Mouse (Mus musculus) embryonic facial prominence, embryonic 14.5 days (tissue): ENCODE measurements at regions not wholly inside any gene's neighbourhood (a gene's known extent, or its start where the extent isn't known, plus 50 kb on each side); places are given as distances from the start of the nearest gene placed in this dataset. TPM values are rescaled to one million over a fixed set of nuclear protein-coding genes. Genes with fewer than 3 reads are reported as not detected.

Experiments
- ATAC-seq: fragments of 200-750 bp; cut with Nextera tagmentation; 2 replicates; pipeline ENCODE4 v1.8.0; 2017; ENCODE audit warnings: low read depth, moderate number of reproducible peaks, moderate TSS enrichment
- DNase-seq: peaks from one replicate; pipeline ENCODE4 v3.0.0-alpha.2; 2015; ENCODE audit warnings: low spot score
- H3K27ac ChIP-seq: fragments of 300-500 bp; sonication (generic); replicated peaks from 2 replicates; pipeline ENCODE4 v1.5.1; 2014; ENCODE audit warnings: low read depth, mild to moderate bottlenecking, low read length, moderate library complexity
- H3K27me3 ChIP-seq: fragments of 300-500 bp; sonication (generic); replicated peaks from 2 replicates; pipeline ENCODE4 v1.6.1; 2014; ENCODE audit warnings: low read length; ENCODE audit not compliant: control insufficient read depth, insufficient read depth
- H3K36me3 ChIP-seq: fragments of 300-500 bp; sonication (generic); 2 replicates; pipeline ENCODE4 v1.6.1; 2014; ENCODE audit warnings: low read length, mixed read lengths; ENCODE audit not compliant: control insufficient read depth, insufficient read depth
- H3K4me1 ChIP-seq: fragments of 300-500 bp; sonication (generic); 2 replicates; pipeline ENCODE4 v1.6.1; 2014; ENCODE audit warnings: antibody characterized with exemption, low read length; ENCODE audit not compliant: control insufficient read depth, insufficient read depth
- H3K4me2 ChIP-seq: fragments of 300-500 bp; sonication (generic); 2 replicates; pipeline ENCODE4 v1.6.1; 2014; ENCODE audit warnings: low read depth, mild to moderate bottlenecking, low read length, moderate library complexity, mixed read lengths
- H3K4me3 ChIP-seq: fragments of 300-500 bp; sonication (generic); 2 replicates; pipeline ENCODE4 v1.5.1; 2014; ENCODE audit warnings: low read depth, mild to moderate bottlenecking, low read length
- H3K9ac ChIP-seq: fragments of 300-500 bp; sonication (generic); 2 replicates; pipeline ENCODE4 v1.6.1; 2014; ENCODE audit warnings: low read depth, mild to moderate bottlenecking, low read length, moderate library complexity, mixed read lengths
- H3K9me3 ChIP-seq: fragments of 300-500 bp; sonication (generic); 2 replicates; pipeline ENCODE4 v1.6.1; 2016; ENCODE audit warnings: low read length; ENCODE audit not compliant: control insufficient read depth
- WGBS: fragments of 180-500 bp; shearing (Covaris S2); extraction: QIAGEN DNeasy Blood & Tissue Kit; methylation state at CpG from one replicate; pipeline ENCODE4 v1.1.7; 2014; 5-methylcytosine and 5-hydroxymethylcytosine counted together
- microRNA-seq: library from miRNA; unstranded; fragments of <30 nt; microRNA quantifications from one replicate; pipeline ENCODE4, GENCODE M21; 2016; ENCODE audit warnings: borderline number of aligned reads

DNA sequence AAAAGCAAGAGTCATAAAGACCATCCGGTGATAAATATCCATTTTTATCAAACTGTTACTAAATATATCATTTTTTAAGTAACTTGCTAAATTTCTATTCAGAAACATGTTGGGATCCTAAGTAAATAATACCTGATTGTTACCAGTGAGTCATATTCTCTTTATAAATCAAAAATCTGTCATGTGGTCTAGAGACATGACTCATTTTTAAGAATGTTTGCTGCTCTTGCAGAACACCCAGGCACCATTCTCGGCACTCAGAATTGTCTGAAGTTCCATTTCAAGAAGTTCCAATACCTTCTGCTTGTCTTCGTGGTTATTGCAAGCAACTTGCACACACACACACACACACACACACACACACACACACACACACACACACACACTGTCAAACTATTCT is 441.1 kb upstream of the Kif2b start:
- Histone ChIP-seq H3K4me1 (no peaks in the 10 kb centered on the region), H3K4me2 (no peak overlapping the region), H3K27ac (no peak overlapping the region), H3K4me3 (no peak overlapping the region), H3K27me3 (no peaks in the 10 kb centered on the region), H3K9ac (no peak overlapping the region), H3K9me3 (no peaks in the 10 kb centered on the region), H3K36me3 (no peaks in the 10 kb centered on the region)
- 75% methylated on average over 3 of the region's 3 CpGs for WGBS
- no peak for DNase-seq
- ATAC-seq, result no peak

DNA sequence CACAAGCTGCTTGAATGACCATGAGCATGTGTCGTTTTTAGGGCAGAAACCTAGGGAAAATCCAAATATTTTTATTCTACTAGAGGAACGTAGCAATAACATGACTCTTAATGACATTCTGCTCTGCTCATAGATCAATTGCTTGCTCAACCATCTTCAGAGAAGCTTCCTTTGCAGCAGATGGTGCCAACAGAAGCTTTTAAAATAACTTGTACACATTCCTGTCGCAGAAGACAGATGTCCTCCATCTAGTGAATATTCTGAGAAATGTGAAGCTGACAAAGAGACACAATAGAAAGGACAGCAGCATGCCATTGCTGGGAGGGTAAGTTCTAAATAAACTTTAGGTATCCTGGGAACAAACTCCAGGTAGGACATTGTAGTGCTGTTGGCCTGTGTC is 433.9 kb upstream of the Kif2b start:
- Histone ChIP-seq H3K4me2 (no peak overlapping the region), H3K9ac (no peak overlapping the region), H3K27me3 (no peaks in the 10 kb centered on the region), H3K9me3 (no peaks in the 10 kb centered on the region), H3K4me1 (no peaks in the 10 kb centered on the region), H3K4me3 (no peak overlapping the region), H3K36me3 (no peaks in the 10 kb centered on the region), H3K27ac (no peak overlapping the region)
- no peak for DNase-seq
- 68% methylated on average over 3 of the region's 3 CpGs for WGBS
- ATAC-seq, result no peak

- ATAC-seq (no peak), DNase-seq (no peak)
- Histone ChIP-seq H3K4me1 (no peaks in the 10 kb centered on the region), H3K27me3 (no peaks in the 10 kb centered on the region), H3K9me3 (no peaks in the 10 kb centered on the region), H3K9ac (no peak overlapping the region), H3K4me2 (no peak overlapping the region), H3K4me3 (no peak overlapping the region), H3K36me3 (no peaks in the 10 kb centered on the region), H3K27ac (no peak overlapping the region)
- 80% methylated on average over 2 of the region's 2 CpGs for WGBS
Observed at GRCm38 (mm10) chr11:91995524-91995923, 418.2 kb upstream of the Kif2b start.

GRCm38 (mm10) chr11:91969531-91969930 is 392.2 kb upstream of the Kif2b start:
- 88% methylated on average over 2 of the region's 2 CpGs for WGBS
- H3K27ac ChIP-seq, result no peak overlapping the region
- H3K4me2 ChIP-seq, result no peak overlapping the region
- H3K27me3 ChIP-seq, result no peaks in the 10 kb centered on the region
- no peak for DNase-seq
- no peak for ATAC-seq
- H3K4me1 ChIP-seq, result no peaks in the 10 kb centered on the region
- no peaks in the 10 kb centered on the region for H3K36me3 ChIP-seq
- H3K9me3 ChIP-seq, result no peaks in the 10 kb centered on the region
- H3K4me3 ChIP-seq, result no peak overlapping the region
- H3K9ac ChIP-seq, result no peak overlapping the region

DNA sequence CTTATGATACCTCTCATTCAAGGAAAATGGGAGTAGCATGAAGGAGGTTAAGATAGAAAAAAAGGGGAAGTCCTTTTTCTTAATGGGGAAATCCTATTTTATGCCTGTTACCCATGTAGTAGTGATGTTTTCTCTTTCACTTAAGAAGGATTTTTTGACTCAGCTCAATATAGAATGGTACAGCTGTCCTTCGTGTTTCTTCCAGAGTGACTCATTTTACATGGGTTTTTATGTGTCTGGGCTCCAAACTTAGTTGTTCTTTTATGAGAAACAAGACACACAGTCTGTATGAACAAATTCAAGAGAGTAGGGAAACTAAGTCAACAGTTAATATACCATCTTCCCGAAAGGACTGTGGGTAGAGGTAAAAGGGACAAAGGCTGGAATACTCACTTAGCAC is 367.0 kb upstream of the Kif2b start:
- DNase-seq (no peak), ATAC-seq (no peak)
- Histone ChIP-seq H3K4me2 (no peak overlapping the region), H3K36me3 (no peaks in the 10 kb centered on the region), H3K9me3 (no peaks in the 10 kb centered on the region), H3K4me1 (no peaks in the 10 kb centered on the region), H3K4me3 (no peak overlapping the region), H3K27ac (no peak overlapping the region), H3K9ac (no peak overlapping the region), H3K27me3 (no peaks in the 10 kb centered on the region)
- 81% methylated on average over 2 of the region's 2 CpGs for WGBS

Small RNAs in the stretch of these regions (microRNA-seq; reads per million reads assigned to microRNA genes)
- gene Gm22702, result not detected
